Mouse (Mus musculus): Measurements from ENCODE around the gene Sephs2. TPM values are rescaled to one million over a fixed set of nuclear protein-coding genes. Genes with fewer than 3 reads are reported as not detected.

Sephs2 gene
- polyA plus RNA-seq, 1 experiment from 2014 or later: 105 TPM

DNA sequence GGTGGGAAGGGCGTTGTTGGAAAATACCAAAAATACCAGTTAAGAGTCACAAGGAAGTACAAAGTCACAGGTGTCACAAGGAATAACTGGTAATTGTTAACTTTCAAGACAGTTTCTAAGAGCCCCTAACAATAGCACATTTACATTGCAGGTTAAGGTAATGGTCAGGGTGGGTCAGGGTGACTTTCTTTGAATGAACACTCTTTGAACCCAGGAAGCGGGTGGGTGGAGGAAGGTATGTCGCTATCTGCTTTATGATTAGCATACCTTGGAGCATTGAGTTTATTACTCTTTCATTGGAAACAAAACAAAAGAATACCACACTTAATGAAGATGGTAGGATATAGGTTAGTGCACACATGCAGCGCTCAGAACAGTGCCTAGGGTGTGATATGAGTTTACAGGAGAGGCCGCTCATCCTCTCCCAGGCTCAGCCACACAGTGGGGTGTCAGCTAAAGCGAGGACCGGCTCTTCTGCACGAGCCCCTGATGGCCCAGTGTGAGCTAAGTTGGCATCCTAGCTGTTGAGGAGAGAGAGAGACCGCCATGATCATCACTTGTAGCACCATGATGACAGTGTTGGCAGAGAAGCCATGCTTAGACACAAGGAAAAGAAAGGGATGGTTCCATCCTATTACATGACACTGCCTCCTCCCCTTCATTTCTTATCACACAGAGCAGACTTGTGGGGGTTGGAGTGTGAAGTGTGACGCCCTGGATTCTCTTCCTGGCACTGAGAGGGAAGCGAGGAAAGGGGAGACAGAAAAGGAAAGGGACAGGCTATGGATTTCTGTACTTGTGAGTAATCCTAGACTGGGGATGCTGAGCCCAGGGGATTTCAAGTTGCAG is 48.5 kb downstream of the Sephs2 start:
- WGBS: 83% methylated on average over 11 of the region's 11 CpGs
- no peak overlapping the region for H3K27ac ChIP-seq (ENCODE audit: low read length)
- H3K4me1 ChIP-seq (ENCODE audit: insufficient read depth, low read length): peaks cover 4% of the 10 kb centered on the region
- ATAC-seq (ENCODE audit: low FRiP score, low TSS enrichment): no peak
- no peak overlapping the region for H3K9ac ChIP-seq (replicated peaks; ENCODE audit: low read length)
- H3K27me3 ChIP-seq (ENCODE audit: insufficient read depth, low read length): no peaks in the 10 kb centered on the region
- no peak overlapping the region for H3K4me2 ChIP-seq (replicated peaks; ENCODE audit: low read depth, low read length)
- peaks cover 4% of the 10 kb centered on the region; the same call in 1 of the 2 replicates for H3K36me3 ChIP-seq (ENCODE audit: insufficient read depth, low read length)
- no peaks in the 10 kb centered on the region for H3K9me3 ChIP-seq (ENCODE audit: low read length)
- no peak overlapping the region for H3K4me3 ChIP-seq (ENCODE audit: low read length)

DNA sequence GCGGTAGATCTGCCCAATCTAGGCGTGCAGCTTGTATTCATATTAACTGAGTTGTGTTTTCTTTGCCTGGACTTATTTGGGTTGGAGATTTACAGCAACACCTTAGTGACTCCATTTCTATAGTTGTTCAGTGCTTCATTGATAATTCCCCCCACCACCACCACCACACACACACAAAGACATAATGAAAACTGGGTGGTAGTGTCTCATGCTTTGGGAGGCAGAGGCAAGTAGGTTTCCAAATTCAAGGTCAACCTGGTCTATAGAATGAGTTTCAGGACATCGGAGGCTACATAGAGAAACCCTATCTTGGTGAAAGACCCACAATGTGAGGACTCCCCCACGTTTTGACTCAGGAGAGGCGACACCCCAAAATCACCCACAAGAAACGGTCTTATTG is 49.2 kb downstream of the Sephs2 start:
- H3K36me3 ChIP-seq (ENCODE audit: insufficient read depth, low read length): peaks cover 4% of the 10 kb centered on the region; the same call in 1 of the 2 replicates
- H3K4me1 ChIP-seq (ENCODE audit: insufficient read depth, low read length): no peaks in the 10 kb centered on the region
- no peaks in the 10 kb centered on the region for H3K27me3 ChIP-seq (ENCODE audit: insufficient read depth, low read length)
- no peak overlapping the region for H3K4me3 ChIP-seq (ENCODE audit: low read length)
- H3K9me3 ChIP-seq (ENCODE audit: low read length): no peaks in the 10 kb centered on the region
- no peak for ATAC-seq (ENCODE audit: low FRiP score, low TSS enrichment)
- no peak overlapping the region for H3K4me2 ChIP-seq (replicated peaks; ENCODE audit: low read depth, low read length)
- 89% methylated on average over 6 of the region's 6 CpGs for WGBS
- no peak overlapping the region for H3K9ac ChIP-seq (replicated peaks; ENCODE audit: low read length)
- H3K27ac ChIP-seq (ENCODE audit: low read length): no peak overlapping the region

DNA sequence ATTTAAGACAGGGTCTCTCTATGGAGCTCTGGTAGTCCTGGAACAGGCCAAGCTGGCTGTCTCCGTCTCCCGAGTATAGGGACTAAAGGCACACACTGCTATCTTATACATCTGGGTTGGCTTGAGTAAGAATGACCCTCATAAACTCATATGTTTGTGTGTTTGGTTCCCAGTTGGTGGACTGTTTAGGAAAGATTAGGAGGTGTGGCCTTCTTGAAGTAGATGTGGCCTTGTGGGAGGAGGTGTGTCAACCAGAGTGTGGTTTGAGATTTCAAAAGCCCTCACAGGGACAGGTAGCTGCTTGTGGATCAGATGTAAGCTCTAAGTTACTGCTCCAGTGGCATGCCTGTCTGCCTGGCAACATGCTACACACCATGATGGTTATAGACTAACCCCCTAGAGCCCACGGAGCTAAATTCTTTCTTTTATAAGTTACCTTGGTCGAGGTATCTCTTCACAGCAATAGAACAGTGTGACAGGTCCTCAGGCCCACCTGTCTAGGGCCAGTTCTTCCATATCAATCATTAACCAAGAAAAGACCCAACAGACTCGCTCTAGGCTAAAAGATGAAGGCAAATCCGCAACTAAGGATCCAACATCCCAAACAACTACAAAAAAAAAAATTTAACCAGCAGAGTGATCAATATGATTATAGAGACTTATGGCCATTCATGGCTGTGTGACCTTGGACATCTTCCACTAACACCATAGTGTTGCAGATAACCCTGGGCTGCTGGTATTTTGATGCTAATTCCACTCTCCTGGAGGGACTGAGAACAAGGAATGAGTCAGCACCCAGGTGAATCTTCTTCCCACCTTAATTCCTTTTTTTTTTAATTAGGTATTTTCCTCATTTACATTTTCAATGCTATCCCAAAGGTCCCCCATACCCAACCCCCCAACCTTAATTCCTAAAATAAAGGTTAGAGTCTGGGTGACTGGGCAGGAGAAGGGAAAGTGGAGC is 50.1 kb downstream of the Sephs2 start:
- Histone ChIP-seq H3K9ac (replicated peaks; ENCODE audit: low read length) (no peak overlapping the region), H3K36me3 (ENCODE audit: insufficient read depth, low read length) (no peaks in the 10 kb centered on the region), H3K4me2 (replicated peaks; ENCODE audit: low read depth, low read length) (no peak overlapping the region), H3K27me3 (ENCODE audit: insufficient read depth, low read length) (no peaks in the 10 kb centered on the region), H3K27ac (ENCODE audit: low read length) (no peak overlapping the region), H3K4me1 (ENCODE audit: insufficient read depth, low read length) (no peaks in the 10 kb centered on the region), H3K4me3 (ENCODE audit: low read length) (no peak overlapping the region), H3K9me3 (ENCODE audit: low read length) (no peaks in the 10 kb centered on the region)
- WGBS: 83% methylated on average over 6 of the region's 6 CpGs
- ATAC-seq (ENCODE audit: low FRiP score, low TSS enrichment): no peak

DNA sequence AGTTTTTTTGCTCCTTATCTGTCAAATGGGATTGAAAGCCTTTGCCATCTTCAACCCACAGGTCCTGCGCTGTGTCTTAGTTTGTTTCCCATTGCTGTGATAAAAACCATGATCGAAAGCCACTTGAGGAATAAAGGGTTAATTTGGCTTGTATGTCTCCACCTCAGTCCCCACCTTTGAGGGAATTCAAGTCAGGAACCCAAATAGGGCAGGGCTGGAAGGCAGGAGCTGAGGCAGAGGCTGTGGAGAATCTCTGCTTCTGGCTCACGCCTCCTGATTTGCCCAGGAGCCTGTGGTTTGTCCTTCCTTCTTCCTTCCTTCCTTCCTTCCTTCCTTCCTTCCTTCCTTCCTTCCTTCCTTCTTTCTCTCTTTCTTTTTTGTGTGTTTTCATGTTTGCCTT is 50.7 kb downstream of the Sephs2 start:
- H3K9me3 ChIP-seq (ENCODE audit: low read length): no peaks in the 10 kb centered on the region
- ATAC-seq (ENCODE audit: low FRiP score, low TSS enrichment): no peak
- 94% methylated on average over 3 of the region's 3 CpGs for WGBS

More for the DNA sequence above, 50.7 kb downstream of the Sephs2 start:
- Histone ChIP-seq H3K9ac (replicated peaks; ENCODE audit: low read length) (no peak overlapping the region), H3K4me3 (ENCODE audit: low read length) (no peak overlapping the region), H3K27me3 (ENCODE audit: insufficient read depth, low read length) (no peaks in the 10 kb centered on the region), H3K4me1 (ENCODE audit: insufficient read depth, low read length) (no peaks in the 10 kb centered on the region), H3K36me3 (ENCODE audit: insufficient read depth, low read length) (no peaks in the 10 kb centered on the region), H3K4me2 (replicated peaks; ENCODE audit: low read depth, low read length) (no peak overlapping the region), H3K27ac (ENCODE audit: low read length) (no peak overlapping the region)

Other genes starting within 250 kb of the Sephs2 start
- 47.9 and 48.1 TPM in 2 replicates for gene Maz, start 247.0 kb downstream of the Sephs2 start, polyA plus RNA-seq (2015; fragmentation: Nextera tagmentation; extraction: Ambion mirVana)
- 145 and 150 TPM in 2 replicates for gene Kif22, start 231.6 kb downstream of the Sephs2 start, polyA plus RNA-seq (2015; fragmentation: Nextera tagmentation; extraction: Ambion mirVana)
- gene Zg16, start 186.7 kb downstream of the Sephs2 start, polyA plus RNA-seq (2015; fragmentation: Nextera tagmentation; extraction: Ambion mirVana): not detected in 2 replicates
- 5.3 and 5.4 TPM in 2 replicates for gene AI467606, start 182.7 kb downstream of the Sephs2 start, polyA plus RNA-seq (2015; fragmentation: Nextera tagmentation; extraction: Ambion mirVana)
- 24.4 and 26.2 TPM in 2 replicates for gene Qprt, start 151.8 kb downstream of the Sephs2 start, polyA plus RNA-seq (2015; fragmentation: Nextera tagmentation; extraction: Ambion mirVana)
- gene Spn, start 136.2 kb downstream of the Sephs2 start, polyA plus RNA-seq (2015; fragmentation: Nextera tagmentation; extraction: Ambion mirVana): 0.21 and 0.32 TPM in 2 replicates
- gene Cd2bp2, start 78.0 kb downstream of the Sephs2 start, polyA plus RNA-seq (2015; fragmentation: Nextera tagmentation; extraction: Ambion mirVana): 66.9 and 68.7 TPM in 2 replicates
- 23.2 and 25.8 TPM in 2 replicates for gene Tbc1d10b, start 65.6 kb downstream of the Sephs2 start, polyA plus RNA-seq (2015; fragmentation: Nextera tagmentation; extraction: Ambion mirVana)
- 26.7 and 28.8 TPM in 2 replicates for gene Mylpf, start 65.2 kb downstream of the Sephs2 start, polyA plus RNA-seq (2015; fragmentation: Nextera tagmentation; extraction: Ambion mirVana)
- 45.2 and 46.0 TPM in 2 replicates for gene Zfp553, start 41.0 kb downstream of the Sephs2 start, polyA plus RNA-seq (2015; fragmentation: Nextera tagmentation; extraction: Ambion mirVana)
- gene Sept1, start 40.9 kb downstream of the Sephs2 start, polyA plus RNA-seq (2015; fragmentation: Nextera tagmentation; extraction: Ambion mirVana): 18.6 and 26.6 TPM in 2 replicates
- gene Zfp771, start 29.8 kb downstream of the Sephs2 start, polyA plus RNA-seq (2015; fragmentation: Nextera tagmentation; extraction: Ambion mirVana): 60.5 and 64.3 TPM in 2 replicates
- gene Dctpp1, start 13.3 kb downstream of the Sephs2 start, polyA plus RNA-seq (2015; fragmentation: Nextera tagmentation; extraction: Ambion mirVana): 196 and 200 TPM in 2 replicates
- 1.0 and 1.4 TPM in 2 replicates for gene Itgal, start 22.2 kb upstream of the Sephs2 start, polyA plus RNA-seq (2015; fragmentation: Nextera tagmentation; extraction: Ambion mirVana)
- gene Zfp768, start 71.5 kb upstream of the Sephs2 start, polyA plus RNA-seq (2015; fragmentation: Nextera tagmentation; extraction: Ambion mirVana): 25.4 and 25.5 TPM in 2 replicates
- 10.6 and 11.3 TPM in 2 replicates for gene Zfp747, start 102.0 kb upstream of the Sephs2 start, polyA plus RNA-seq (2015; fragmentation: Nextera tagmentation; extraction: Ambion mirVana)
- gene 9130019O22Rik, start 113.1 kb upstream of the Sephs2 start, polyA plus RNA-seq (2015; fragmentation: Nextera tagmentation; extraction: Ambion mirVana): 6.8 and 7.0 TPM in 2 replicates
- 8.3 and 8.8 TPM in 2 replicates for gene E430018J23Rik, start 119.6 kb upstream of the Sephs2 start, polyA plus RNA-seq (2015; fragmentation: Nextera tagmentation; extraction: Ambion mirVana)
- gene Zfp764, start 132.8 kb upstream of the Sephs2 start, polyA plus RNA-seq (2015; fragmentation: Nextera tagmentation; extraction: Ambion mirVana): 9.0 and 9.5 TPM in 2 replicates
- gene Zfp688, start 148.0 kb upstream of the Sephs2 start, polyA plus RNA-seq (2015; fragmentation: Nextera tagmentation; extraction: Ambion mirVana): 28.1 and 32.0 TPM in 2 replicates
- gene Zfp689, start 175.1 kb upstream of the Sephs2 start, polyA plus RNA-seq (2015; fragmentation: Nextera tagmentation; extraction: Ambion mirVana): 8.4 TPM in 2 replicates
- 41.9 and 47.2 TPM in 2 replicates for gene Prr14, start 185.6 kb upstream of the Sephs2 start, polyA plus RNA-seq (2015; fragmentation: Nextera tagmentation; extraction: Ambion mirVana)
- gene Fbrs, start 205.1 kb upstream of the Sephs2 start, polyA plus RNA-seq (2015; fragmentation: Nextera tagmentation; extraction: Ambion mirVana): 12.2 and 13.1 TPM in 2 replicates
- gene Srcap, start 237.9 kb upstream of the Sephs2 start, polyA plus RNA-seq (2015; fragmentation: Nextera tagmentation; extraction: Ambion mirVana): 39.6 and 44.1 TPM in 2 replicates
- gene Gm42715, start 245.5 kb upstream of the Sephs2 start, polyA plus RNA-seq (2015; fragmentation: Nextera tagmentation; extraction: Ambion mirVana): 16.2 and 22.4 TPM in 2 replicates